Mouse (Mus musculus): Measurements from ENCODE around the gene Rap1b. TPM values are rescaled to one million over a fixed set of nuclear protein-coding genes. Genes with fewer than 3 reads are reported as not detected.

Rap1b gene
- polyA plus RNA-seq, 1 experiment: 54.9 TPM

DNA sequence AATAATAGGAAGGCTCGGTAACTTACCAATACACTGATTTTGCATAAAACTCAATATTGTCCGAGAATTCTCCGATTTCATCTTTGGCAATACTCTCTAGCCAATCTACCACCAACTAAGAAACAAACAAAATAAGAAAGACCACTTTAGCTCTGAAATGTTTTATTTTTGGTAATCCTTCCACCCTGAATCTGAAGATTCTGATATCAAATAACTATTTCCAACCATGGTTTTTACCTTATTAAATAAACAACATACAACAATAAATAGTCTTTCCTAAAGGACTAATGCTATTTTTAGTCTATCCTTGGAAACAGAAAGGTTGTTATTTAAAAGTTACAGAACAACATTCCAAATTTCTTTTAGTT, 68.7 kb downstream of the Rap1b start:
- TF ChIP-seq CTCF (IDR thresholded peaks at IDR 0.05; ENCODE audit: extremely low read depth, insufficient read depth, low read length): no peak
- TF ChIP-seq POLR2A (IDR thresholded peaks at IDR 0.05; ENCODE audit: extremely low read depth, insufficient read depth, low read length): no peak
- no peak overlapping the region for H3K27ac ChIP-seq (ENCODE audit: insufficient read depth, low read length)
- H3K4me1 ChIP-seq (ENCODE audit: control insufficient read depth, insufficient read depth, low read length): no peaks in the 10 kb centered on the region
- H3K4me3 ChIP-seq (ENCODE audit: insufficient read depth, low read length): no peak overlapping the region

DNA sequence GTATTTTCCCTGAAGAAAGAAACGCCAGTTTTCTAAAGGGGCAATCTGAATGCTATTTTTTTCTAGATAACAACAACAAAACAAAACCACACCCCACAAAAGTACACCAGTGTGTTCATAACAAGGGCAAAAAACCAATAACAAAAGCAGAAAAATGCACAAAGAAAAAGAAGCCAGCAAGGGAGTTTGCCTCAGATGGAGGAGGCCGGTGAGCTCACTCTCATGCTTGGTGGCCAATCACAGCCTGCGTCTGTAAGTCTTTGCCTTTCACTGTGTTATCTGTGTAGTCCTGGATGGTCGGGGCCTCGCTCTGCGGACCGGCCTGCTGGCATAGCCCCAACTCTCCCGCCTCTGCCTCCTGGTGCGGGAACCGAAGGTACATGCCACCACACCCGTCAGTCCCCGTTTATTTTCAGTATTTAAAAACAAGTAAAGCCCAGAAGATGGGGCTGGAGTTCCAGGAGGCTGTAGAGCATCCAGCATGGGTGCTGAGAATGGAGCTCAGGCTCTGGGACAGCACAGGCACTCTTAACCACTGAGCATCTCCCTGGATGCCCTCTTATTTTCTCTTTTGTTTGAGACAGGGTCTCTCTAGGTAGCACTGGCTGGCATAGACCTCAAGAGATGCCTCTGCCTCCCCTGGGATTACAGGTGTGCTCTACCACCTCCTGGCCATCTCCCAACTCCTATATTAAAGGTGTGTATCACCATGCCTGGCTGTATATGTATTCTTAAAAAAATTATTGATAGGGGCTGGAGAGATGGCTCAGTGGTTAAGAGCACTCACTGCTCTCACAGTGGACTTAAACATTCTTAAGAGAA, 69.3 kb downstream of the Rap1b start:
- Histone ChIP-seq H3K27ac (ENCODE audit: insufficient read depth, low read length) (no peak overlapping the region), H3K4me3 (ENCODE audit: insufficient read depth, low read length) (no peak overlapping the region), H3K4me1 (ENCODE audit: control insufficient read depth, insufficient read depth, low read length) (no peaks in the 10 kb centered on the region)
- TF ChIP-seq CTCF (IDR thresholded peaks at IDR 0.05; ENCODE audit: extremely low read depth, insufficient read depth, low read length) (no peak), POLR2A (IDR thresholded peaks at IDR 0.05; ENCODE audit: extremely low read depth, insufficient read depth, low read length) (no peak)

DNA sequence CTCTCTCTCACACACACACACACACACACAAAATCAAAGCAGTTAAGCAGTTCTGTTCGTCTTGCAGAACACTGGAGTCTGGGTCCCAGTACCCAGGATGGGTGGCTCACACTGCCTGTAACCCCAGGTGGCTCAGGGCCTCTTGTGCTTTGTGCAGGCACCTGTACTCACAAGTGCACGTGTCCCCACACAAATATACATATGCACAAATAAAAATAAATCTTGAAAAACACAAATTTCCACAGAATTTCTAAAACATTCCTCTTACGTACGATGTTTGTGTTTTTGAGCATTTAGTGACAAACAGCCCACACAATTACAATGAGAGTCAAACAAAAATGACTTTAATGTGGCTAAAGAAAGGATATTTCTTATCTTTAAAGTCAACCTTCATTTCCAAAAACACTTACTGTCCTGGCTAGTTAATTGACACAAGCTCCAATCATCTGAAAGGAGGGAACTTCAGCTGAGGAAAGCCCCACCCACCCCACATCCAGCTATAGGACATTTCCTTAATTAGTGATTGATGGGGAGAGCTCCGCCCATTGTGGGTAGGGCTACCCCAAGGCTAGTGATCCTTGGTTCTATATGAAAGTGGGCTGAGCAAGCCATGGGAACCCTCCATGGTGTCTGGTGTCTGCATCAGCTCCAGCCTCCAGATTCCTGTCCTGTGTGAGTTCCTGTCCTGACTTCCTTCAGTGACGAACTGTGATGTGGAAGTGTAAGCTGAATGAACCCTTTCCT, 70.3 kb downstream of the Rap1b start:
- Histone ChIP-seq H3K4me3 (ENCODE audit: insufficient read depth, low read length) (no peak overlapping the region), H3K4me1 (ENCODE audit: control insufficient read depth, insufficient read depth, low read length) (no peaks in the 10 kb centered on the region), H3K27ac (ENCODE audit: insufficient read depth, low read length) (no peak overlapping the region)
- no peak for TF ChIP-seq CTCF (IDR thresholded peaks at IDR 0.05; ENCODE audit: extremely low read depth, insufficient read depth, low read length)
- no peak for TF ChIP-seq POLR2A (IDR thresholded peaks at IDR 0.05; ENCODE audit: extremely low read depth, insufficient read depth, low read length)

DNA sequence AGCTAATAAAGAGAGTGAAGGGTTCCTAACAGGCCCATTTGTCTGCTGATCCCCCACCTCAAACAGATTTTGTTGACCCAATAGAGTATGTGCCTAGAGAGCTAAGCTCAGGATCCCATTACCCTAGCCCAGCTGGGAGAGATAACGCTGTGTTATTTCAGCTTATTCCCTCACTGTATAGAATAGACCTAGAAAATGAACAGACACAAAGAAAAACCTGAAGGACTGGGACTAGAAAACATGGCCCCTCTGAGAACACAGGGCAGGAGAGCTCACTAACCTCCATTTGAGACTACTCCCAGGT, 71.1 kb downstream of the Rap1b start:
- H3K27ac ChIP-seq (ENCODE audit: insufficient read depth, low read length): no peak overlapping the region
- TF ChIP-seq CTCF (IDR thresholded peaks at IDR 0.05; ENCODE audit: extremely low read depth, insufficient read depth, low read length): no peak
- H3K4me3 ChIP-seq (ENCODE audit: insufficient read depth, low read length): no peak overlapping the region
- H3K4me1 ChIP-seq (ENCODE audit: control insufficient read depth, insufficient read depth, low read length): no peaks in the 10 kb centered on the region

DNA sequence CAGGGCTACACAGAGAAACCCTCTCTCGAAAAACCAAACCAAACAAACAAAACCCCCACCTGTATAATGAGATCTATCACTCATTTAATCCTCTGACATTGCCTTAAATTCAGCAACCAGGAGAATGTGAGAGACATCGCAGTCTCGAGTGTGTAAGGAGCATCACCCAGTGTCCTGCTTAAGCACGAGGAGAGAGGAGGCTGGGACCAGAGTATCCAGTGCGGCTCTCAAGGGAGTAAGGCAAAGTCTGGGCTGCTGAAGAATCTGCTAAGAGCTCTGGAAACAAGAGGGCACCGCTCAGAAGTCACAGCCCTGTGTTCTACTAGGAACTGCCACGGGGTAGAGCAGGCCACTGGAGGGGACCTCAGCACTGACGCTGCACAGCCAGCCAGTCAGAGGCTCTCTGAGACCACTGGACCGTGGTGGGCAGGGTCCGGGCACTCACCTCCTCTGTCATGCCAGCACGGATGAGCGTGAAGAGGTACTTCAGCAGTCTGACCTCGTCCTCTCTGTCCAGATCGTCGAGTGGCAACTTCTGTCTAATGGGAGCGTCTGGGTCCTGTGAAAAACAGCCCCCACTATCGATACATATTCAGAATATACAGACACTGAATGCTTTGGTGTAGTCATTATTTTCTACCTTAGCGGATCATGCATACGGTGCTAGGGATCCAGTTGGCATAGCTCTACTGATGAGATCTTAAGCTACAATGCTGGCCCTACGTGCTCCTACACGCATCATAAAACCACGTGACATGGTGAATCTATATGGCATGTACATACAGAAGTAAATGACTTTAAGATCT, 71.6 kb downstream of the Rap1b start:
- Histone ChIP-seq H3K4me3 (ENCODE audit: insufficient read depth, low read length) (no peak overlapping the region), H3K4me1 (ENCODE audit: control insufficient read depth, insufficient read depth, low read length) (no peaks in the 10 kb centered on the region), H3K27ac (ENCODE audit: insufficient read depth, low read length) (no peak overlapping the region)
- TF ChIP-seq CTCF (IDR thresholded peaks at IDR 0.05; ENCODE audit: extremely low read depth, insufficient read depth, low read length) (no peak), POLR2A (IDR thresholded peaks at IDR 0.05; ENCODE audit: extremely low read depth, insufficient read depth, low read length) (no peak)

DNA sequence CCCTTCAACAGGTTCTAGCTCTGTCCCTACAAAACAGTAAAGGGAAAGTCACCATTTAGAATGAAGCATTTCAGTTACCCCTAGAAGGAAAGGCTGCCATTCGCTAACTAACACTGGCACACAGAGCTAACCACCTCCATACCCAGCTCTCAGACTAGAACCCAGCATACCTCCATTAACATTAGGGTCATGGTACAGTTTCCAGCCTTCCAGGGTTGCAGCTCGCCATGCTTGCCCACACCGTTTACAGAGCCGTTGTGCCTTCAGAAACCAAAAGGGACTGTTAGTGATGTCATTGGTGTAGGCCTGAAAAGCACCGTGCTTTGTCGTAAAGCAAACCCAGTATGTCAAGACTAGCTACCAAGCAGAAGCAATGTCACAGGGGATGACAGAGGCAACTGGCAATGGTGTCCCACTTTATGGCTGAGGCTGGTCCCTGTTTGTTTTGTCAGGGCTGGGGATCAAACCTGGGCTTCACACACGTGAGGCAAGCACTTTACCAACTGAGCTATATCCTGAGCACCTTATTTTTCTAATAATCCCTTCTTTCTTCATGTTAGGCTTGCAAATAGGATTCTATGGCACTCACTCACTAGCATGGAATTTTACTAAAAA, 72.6 kb downstream of the Rap1b start:
- Histone ChIP-seq H3K4me1 (ENCODE audit: control insufficient read depth, insufficient read depth, low read length) (no peaks in the 10 kb centered on the region), H3K4me3 (ENCODE audit: insufficient read depth, low read length) (no peak overlapping the region), H3K27ac (ENCODE audit: insufficient read depth, low read length) (no peak overlapping the region)
- TF ChIP-seq CTCF (IDR thresholded peaks at IDR 0.05; ENCODE audit: extremely low read depth, insufficient read depth, low read length) (no peak), POLR2A (IDR thresholded peaks at IDR 0.05; ENCODE audit: extremely low read depth, insufficient read depth, low read length) (no peak)

DNA sequence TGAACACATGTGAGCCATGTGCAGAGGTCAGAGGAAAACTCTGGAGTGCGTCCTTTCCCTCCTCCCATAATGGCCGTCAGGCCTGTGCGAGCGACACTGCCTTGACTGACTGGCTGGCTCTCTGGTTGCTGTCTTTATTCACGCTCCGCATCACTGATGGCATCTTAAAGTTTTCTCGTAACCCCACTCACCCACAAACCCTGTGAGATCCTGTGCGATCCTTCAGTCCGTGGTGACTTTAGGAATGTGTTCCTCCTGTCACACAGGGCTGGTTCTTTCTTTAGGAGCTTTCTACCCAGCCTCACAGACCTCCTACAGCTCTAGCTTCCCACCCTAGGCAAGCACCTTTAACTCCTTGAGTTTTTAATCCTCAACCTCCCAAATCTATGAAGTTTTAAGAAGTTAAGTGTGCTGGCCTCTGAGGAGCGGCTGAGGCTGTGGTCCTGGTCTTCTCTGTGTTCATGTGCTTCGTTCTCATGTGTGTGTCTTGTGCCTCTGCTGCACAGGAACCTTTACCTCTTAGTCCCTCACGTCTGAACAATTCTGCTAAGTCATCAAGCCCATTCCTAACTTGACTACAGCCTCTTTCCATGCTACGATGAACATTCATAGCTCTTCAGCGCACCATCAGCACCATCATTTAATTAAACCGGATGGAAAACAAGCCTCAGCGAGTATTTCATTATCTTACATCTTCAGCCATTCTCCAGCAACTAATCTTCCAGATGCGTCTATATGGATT, 73.3 kb downstream of the Rap1b start:
- TF ChIP-seq POLR2A (IDR thresholded peaks at IDR 0.05; ENCODE audit: extremely low read depth, insufficient read depth, low read length): no peak
- TF ChIP-seq CTCF (IDR thresholded peaks at IDR 0.05; ENCODE audit: extremely low read depth, insufficient read depth, low read length): no peak
- H3K4me1 ChIP-seq (ENCODE audit: control insufficient read depth, insufficient read depth, low read length): no peaks in the 10 kb centered on the region
- no peak overlapping the region for H3K4me3 ChIP-seq (ENCODE audit: insufficient read depth, low read length)

DNA sequence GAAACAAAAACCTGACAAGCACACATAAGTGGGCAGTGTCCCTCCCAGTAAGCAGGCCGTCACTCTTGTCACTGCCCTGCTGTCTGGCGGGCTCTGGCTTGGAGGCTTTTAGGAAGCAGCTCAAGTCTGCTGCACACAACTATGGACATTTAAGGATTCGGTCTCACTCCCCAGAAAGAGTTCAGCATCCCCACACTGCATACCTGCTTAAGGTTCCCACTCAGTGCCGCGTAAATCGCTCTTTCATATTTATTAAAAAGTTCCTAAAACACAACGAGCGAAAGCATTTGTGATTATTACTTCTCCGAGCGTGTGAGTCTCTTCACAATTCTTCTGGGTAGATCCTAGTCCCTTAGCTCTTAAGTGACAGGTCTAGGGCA, 74.7 kb downstream of the Rap1b start:
- TF ChIP-seq CTCF (IDR thresholded peaks at IDR 0.05; ENCODE audit: extremely low read depth, insufficient read depth, low read length) (no peak), POLR2A (IDR thresholded peaks at IDR 0.05; ENCODE audit: extremely low read depth, insufficient read depth, low read length) (no peak)
- Histone ChIP-seq H3K4me1 (ENCODE audit: control insufficient read depth, insufficient read depth, low read length) (no peaks in the 10 kb centered on the region), H3K4me3 (ENCODE audit: insufficient read depth, low read length) (no peak overlapping the region), H3K27ac (ENCODE audit: insufficient read depth, low read length) (no peak overlapping the region)

More for the DNA sequence above, 73.3 kb downstream of the Rap1b start:
- no peak overlapping the region for H3K27ac ChIP-seq (ENCODE audit: insufficient read depth, low read length)
